Mouse (Mus musculus) layer of hippocampus, adult 18-20 months (tissue): ENCODE results near the gene Lkaaear1. TPM values are rescaled to one million over a fixed set of nuclear protein-coding genes. Genes with fewer than 3 reads are reported as not detected.

Experiments used
- DNase-seq, 2 experiments: peaks; one replicate each; pipeline ENCODE4 v3.0.0; 2022; ENCODE audit warnings: low spot score in 2 of 2
- total RNA-seq, 2 experiments: library from RNA; stranded (reverse); gene quantifications; 2 replicates each; pipeline ENCODE4 v1.2.3; 2021

Lkaaear1 gene
- total RNA-seq, 2 experiments from 2014 or later = not detected

DNA sequence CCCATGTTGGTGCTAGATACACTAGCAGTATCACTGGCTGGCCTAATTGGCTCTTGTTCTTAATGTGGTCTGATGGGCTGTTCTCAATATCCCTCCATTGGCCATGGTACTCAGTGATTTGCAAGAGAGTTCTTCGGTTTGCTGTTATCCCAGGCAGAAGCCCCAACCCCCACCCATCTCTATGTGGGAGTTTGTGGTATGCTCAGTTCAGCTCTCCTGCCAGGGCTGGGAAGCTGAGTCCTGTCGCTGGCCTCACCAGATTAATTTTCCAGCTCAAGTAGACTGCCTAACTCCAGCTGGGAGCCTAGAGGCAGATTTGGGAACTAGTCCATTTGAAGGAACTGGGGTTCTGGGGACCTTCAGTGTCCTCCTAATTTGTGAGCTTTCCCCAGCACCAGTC lies 40.8 kb downstream of the Lkaaear1 start:
- peak in 1 of 2 experiments; percentile 53 for DNase-seq

DNA sequence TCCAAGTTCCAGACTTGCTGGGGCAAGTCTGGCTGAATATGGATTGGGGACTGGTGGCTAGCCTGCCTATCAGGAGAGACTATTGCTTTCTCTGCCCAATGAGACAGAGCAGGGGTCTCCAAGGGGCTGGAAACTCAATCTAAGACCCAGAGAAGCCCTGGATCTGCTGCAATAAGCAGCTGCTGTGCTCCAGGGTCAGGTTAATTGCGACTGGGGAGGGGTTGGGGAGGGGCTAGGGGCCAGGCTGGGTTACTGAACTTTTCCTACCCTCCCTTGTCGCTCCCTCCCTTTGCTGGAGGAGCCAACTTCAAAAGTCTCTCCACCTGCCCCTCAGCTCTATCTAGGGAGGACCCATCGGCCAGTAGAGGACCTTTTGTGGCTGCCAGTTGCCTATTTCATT lies 41.5 kb downstream of the Lkaaear1 start, which contains the start of gene Gm29797:
Gene Gm29797, plus strand, starts transcription at position 301 of the 400 bp plus-strand sequence.
- no peak for DNase-seq

DNA sequence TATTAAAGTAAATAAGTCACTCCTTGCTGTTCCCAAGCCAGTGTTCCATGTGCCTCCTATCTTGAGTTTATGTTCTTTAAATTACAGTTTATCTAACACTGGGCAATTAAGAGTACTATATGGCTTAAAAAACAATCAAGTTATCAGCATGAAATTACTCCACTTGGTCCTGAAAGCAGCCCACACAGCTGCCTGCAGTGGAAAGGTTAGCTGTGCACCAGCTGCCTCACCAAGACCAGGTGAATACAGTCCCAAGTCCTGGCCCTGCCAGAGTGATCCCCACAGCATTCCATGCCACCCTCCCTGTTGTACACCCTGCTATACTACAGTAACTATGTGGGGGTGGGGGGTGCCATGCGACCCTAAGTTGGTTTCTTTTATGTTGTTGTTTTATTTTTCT lies 44.7 kb downstream of the Lkaaear1 start:
- DNase-seq = no peak

DNA sequence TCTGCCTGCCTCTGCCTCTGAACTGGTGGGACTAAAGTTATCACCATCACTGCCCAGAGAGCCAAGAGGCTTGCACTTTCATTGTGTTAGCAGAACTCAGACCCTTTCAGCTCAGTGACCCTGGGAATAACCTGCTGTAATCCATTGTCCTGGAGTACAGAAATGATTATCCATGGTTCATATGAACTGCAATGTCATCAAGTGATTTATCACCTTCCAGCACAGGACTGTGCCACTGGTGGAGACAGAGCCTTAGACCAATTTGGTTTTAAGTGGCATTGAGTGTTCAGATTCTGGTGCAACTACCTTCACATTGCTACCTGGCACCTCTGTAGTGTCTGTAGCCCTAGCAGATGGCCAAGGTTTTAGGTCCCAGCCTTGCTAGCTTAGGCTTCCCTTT lies 45.2 kb downstream of the Lkaaear1 start:
- DNase-seq = no peak

DNA sequence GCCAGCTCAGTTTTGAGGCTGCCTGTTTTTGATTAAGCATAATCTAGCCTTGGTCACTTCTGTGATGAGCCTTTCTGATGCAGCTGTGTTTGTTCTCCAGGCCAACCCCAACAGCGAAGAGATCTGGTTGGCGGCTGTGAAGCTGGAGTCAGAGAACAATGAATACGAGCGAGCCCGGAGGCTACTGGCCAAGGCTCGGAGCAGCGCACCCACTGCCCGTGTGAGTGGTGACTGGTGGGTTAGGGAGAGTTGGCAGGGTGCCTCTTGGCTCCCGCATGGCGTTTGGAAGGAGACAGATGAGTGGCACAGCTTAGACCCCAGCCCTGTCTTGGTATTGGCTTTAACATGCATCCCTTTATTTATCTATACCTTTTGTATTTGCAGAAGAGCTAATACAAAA lies 49.3 kb downstream of the Lkaaear1 start:
- peak in 1 of 2 experiments; percentile 23 for DNase-seq

Other genes with a start within 250 kb of the Lkaaear1 start
- gene Zbtb46, start 239.0 kb downstream of the Lkaaear1 start, total RNA-seq = 1 to 10 TPM; 8.0 to 8.4 TPM
- not detected for gene Abhd16b, start 205.2 kb downstream of the Lkaaear1 start, total RNA-seq
- 10 to 100 TPM; 71.5 to 78.4 TPM for gene Tpd52l2, start 201.3 kb downstream of the Lkaaear1 start, total RNA-seq
- gene Dnajc5, start 178.0 kb downstream of the Lkaaear1 start, total RNA-seq = 100 to 1,000 TPM; 274 to 282 TPM
- 10 to 100 TPM; 54.2 to 63.3 TPM for gene Uckl1, start 113.5 kb downstream of the Lkaaear1 start, total RNA-seq
- gene Prpf6, start 106.6 kb downstream of the Lkaaear1 start, total RNA-seq = 10 to 100 TPM; 60.9 to 61.6 TPM
- 10 to 100 TPM; 81.0 to 88.4 TPM for gene Zfp512b, start 105.6 kb downstream of the Lkaaear1 start, total RNA-seq
- 10 to 100 TPM; 12.0 to 13.2 TPM for gene Samd10, start 99.2 kb downstream of the Lkaaear1 start, total RNA-seq
- gene Gm29797, start 41.4 kb downstream of the Lkaaear1 start, total RNA-seq = 1 to 10 TPM in 1 of 2 experiments, under 1 TPM in 1; 0.91 to 2.1 TPM
- 10 to 100 TPM; 11.3 to 12.6 TPM for gene Sox18, start 26.8 kb downstream of the Lkaaear1 start, total RNA-seq
- 10 to 100 TPM; 48.3 to 55.1 TPM for gene Tcea2, start 18.1 kb downstream of the Lkaaear1 start, total RNA-seq
- 10 to 100 TPM; 41.7 to 47.2 TPM for gene Rgs19, start 4.5 kb downstream of the Lkaaear1 start, total RNA-seq
- gene Oprl1, start 16.6 kb upstream of the Lkaaear1 start, total RNA-seq = 10 to 100 TPM; 50.6 to 52.4 TPM
- 10 to 100 TPM; 26.0 to 28.5 TPM for gene Myt1, start 64.9 kb upstream of the Lkaaear1 start, total RNA-seq
- gene Pcmtd2, start 139.4 kb upstream of the Lkaaear1 start, total RNA-seq = 10 to 100 TPM; 86.1 to 89.1 TPM
- 10 to 100 TPM; 27.3 to 30.2 TPM for gene Polr3k, start 165.9 kb upstream of the Lkaaear1 start, total RNA-seq